ENCODE assay signal across 10 mouse cellular contexts in genomic region chr6:47404419-47405382, GRCm38 (mm10). TPM values are rescaled to one million over a fixed set of nuclear protein-coding genes. Genes with fewer than 3 reads are reported as not detected.
DNase-seq lines count a peak whose midpoint lies in the region; ATAC-seq and TF ChIP-seq lines count a peak whose summit lies in the region.
"Had no signal": no experiment of that assay in that cellular context is flagged by ENCODE, and none has a peak within 500 bp of the region (broad histone marks: within the 10 kb centered on the region; RNA-seq: fewer than 3 reads in every experiment).

No protein-coding gene starts in this region.

- no peaks in the 10 kb centered on the region for H3K27me3 ChIP-seq in midbrain, postnatal 0 days (ENCODE audit: insufficient read depth, low read length)
- H3K27me3 ChIP-seq in midbrain, embryonic 15.5 days (replicated peaks), result no peaks in the 10 kb centered on the region

- H3K27ac ChIP-seq in midbrain, postnatal 0 days (ENCODE audit: low read depth, low read length), result no peak overlapping the region
- H3K27ac ChIP-seq in midbrain, embryonic 15.5 days, result no peak overlapping the region

- no peak overlapping the region for H3K4me3 ChIP-seq in midbrain, postnatal 0 days (ENCODE audit: low read depth, low read length)
- no peak overlapping the region for H3K4me3 ChIP-seq in midbrain, embryonic 15.5 days

- H3K4me2 ChIP-seq in midbrain, postnatal 0 days (ENCODE audit: low read depth, low read length, poor library complexity, severe bottlenecking), result no peak overlapping the region
- H3K4me2 ChIP-seq in midbrain, embryonic 15.5 days, result no peak overlapping the region

- intact Hi-C loops in heart, postnatal 14 days (cut with DNase I), result no loop called here

- no peak overlapping the region for H3K9ac ChIP-seq in midbrain, postnatal 0 days (replicated peaks; ENCODE audit: low read length, poor library complexity, severe bottlenecking)
- H3K9ac ChIP-seq in midbrain, embryonic 15.5 days, result no peak overlapping the region

- no peaks in the 10 kb centered on the region for H3K4me1 ChIP-seq in midbrain, postnatal 0 days (ENCODE audit: insufficient read depth, low read length)
- no peaks in the 10 kb centered on the region for H3K4me1 ChIP-seq in midbrain, embryonic 15.5 days

- no peaks in the 10 kb centered on the region for H3K9me3 ChIP-seq in midbrain, postnatal 0 days (ENCODE audit: low read length)
- no peaks in the 10 kb centered on the region for H3K9me3 ChIP-seq in midbrain, embryonic 15.5 days

- ATAC-seq in midbrain, postnatal 0 days (ENCODE audit: low FRiP score), result no peak
- ATAC-seq in midbrain, embryonic 15.5 days (replicated peaks), result no peak
- ATAC-seq: hindbrain, embryonic 16.5 days had no signal

- 82% methylated on average over 11 of the region's 11 CpGs for WGBS in midbrain, postnatal 0 days
- 90% methylated on average over 11 of the region's 11 CpGs for WGBS in midbrain, embryonic 15.5 days

- TF ChIP-seq CTCF in midbrain, postnatal 0 days (IDR thresholded peaks at IDR 0.05), result no peak

- DNase-seq in gastrocnemius, adult 18-20 months (ENCODE audit: low spot score), result peak; percentile 11
- DNase-seq in gastrocnemius, adult 8-10 months (ENCODE audit: low spot score in 2 of 2), result no peak
- peak; percentile 26 for DNase-seq in midbrain, postnatal 0 days (ENCODE audit: low spot score)
- peak; percentile 5 to 21 for DNase-seq in heart, postnatal 14 days
- peak; percentile 21 for DNase-seq in lung, postnatal 36 days
- no peak for DNase-seq in MN1 (ENCODE audit: low spot score)
- DNase-seq in ovary, adult 18-20 months (ENCODE audit: low spot score), result no peak
- DNase-seq: cerebellum, adult 9-10 months had no signal

- no peaks in the 10 kb centered on the region for H3K36me3 ChIP-seq in midbrain, postnatal 0 days (ENCODE audit: insufficient read depth, low read length)
- no peaks in the 10 kb centered on the region for H3K36me3 ChIP-seq in midbrain, embryonic 15.5 days (replicated peaks)

RNA-seq across cellular contexts. Expression of gene Cul1, which starts 48.5 kb away (rescaled TPM):
- 10 to 100 TPM; 66.2 to 70.8 TPM for total RNA-seq in gastrocnemius, adult 18-20 months (2021)
- total RNA-seq in gastrocnemius, adult 8-10 months (2022), result 10 to 100 TPM; 61.5 to 72.4 (median 69.9) TPM
- total RNA-seq in midbrain, postnatal 0 days (2014; rRNA removed), result 110 and 136 TPM in 2 replicates
- polyA plus RNA-seq in midbrain, postnatal 0 days (2015; fragmentation: Nextera tagmentation; extraction: Ambion mirVana), result 110 and 121 TPM in 2 replicates
- polyA plus RNA-seq in midbrain, embryonic 15.5 days (2015; fragmentation: Nextera tagmentation; extraction: Ambion mirVana), result 122 and 126 TPM in 2 replicates
- 10 to 100 TPM; 61.7 to 67.7 TPM for total RNA-seq in heart, postnatal 14 days (2021)

Comparison
In these comparisons a context has a peak if more than half of its experiments do, and no peak if none do; other contexts are left out.
1. DNase-seq: peak in gastrocnemius, adult 18-20 months (single experiment), midbrain, postnatal 0 days (single experiment), heart, postnatal 14 days (2 of 2) and lung, postnatal 36 days (single experiment); none in gastrocnemius, adult 8-10 months (0 of 2), MN1 (single experiment) and ovary, adult 18-20 months (single experiment).